Mouse (Mus musculus) kidney, embryonic 15.5 days (tissue): ENCODE data around the gene Cacna1d. TPM values are rescaled to one million over a fixed set of nuclear protein-coding genes. Genes with fewer than 3 reads are reported as not detected.
A peak's percentile ranks its signal among the peaks of the same experiment; 100 is the strongest.

Experiments used
- ATAC-seq: fragments of 200-750 bp; cut with Nextera tagmentation; replicated peaks from 2 replicates; pipeline ENCODE4 v1.8.0; 2017; ENCODE audit warnings: moderate TSS enrichment; ENCODE audit not compliant: low FRiP score
- H3K27ac ChIP-seq: fragments of 300-500 bp; sonication (generic); 2 replicates; pipeline ENCODE4 v1.5.1; 2015; ENCODE audit warnings: mild to moderate bottlenecking, inconsistent platforms
- H3K27me3 ChIP-seq: fragments of 300-500 bp; sonication (generic); 2 replicates; pipeline ENCODE4 v1.6.1; 2015; ENCODE audit warnings: inconsistent platforms
- H3K36me3 ChIP-seq: fragments of 300-500 bp; sonication (generic); 2 replicates; pipeline ENCODE4 v1.6.1; 2015; ENCODE audit warnings: inconsistent platforms
- H3K4me1 ChIP-seq: fragments of 300-500 bp; sonication (generic); 2 replicates; pipeline ENCODE4 v1.6.1; 2015; ENCODE audit warnings: inconsistent platforms
- H3K4me2 ChIP-seq: fragments of 300-500 bp; sonication (generic); 2 replicates; pipeline ENCODE4 v1.6.1; 2015; ENCODE audit warnings: moderate library complexity, mild to moderate bottlenecking, inconsistent platforms
- H3K4me3 ChIP-seq: fragments of 300-500 bp; sonication (generic); replicated peaks from 2 replicates; pipeline ENCODE4 v1.5.1; 2015; ENCODE audit warnings: mild to moderate bottlenecking, inconsistent platforms
- H3K9ac ChIP-seq: fragments of 300-500 bp; sonication (generic); 2 replicates; pipeline ENCODE4 v1.6.1; 2015; ENCODE audit warnings: mild to moderate bottlenecking, inconsistent platforms
- H3K9me3 ChIP-seq: fragments of 300-500 bp; sonication (generic); replicated peaks from 2 replicates; pipeline ENCODE4 v1.6.1; 2016; ENCODE audit warnings: inconsistent platforms
- WGBS: fragments of 180-500 bp; shearing (Covaris S2); methylation state at CpG from one replicate; pipeline ENCODE4 v1.1.7; 2015; ENCODE audit warnings: mixed read lengths; 5-methylcytosine and 5-hydroxymethylcytosine counted together
- polyA plus RNA-seq: library from polyadenylated mRNA; unstranded; fragments of >200 nt; fragmentation: Nextera tagmentation; extraction: Ambion mirVana; gene quantifications from 2 replicates; pipeline ENCODE4 v1.2.1, GENCODE M21; 2015

Cacna1d gene
- polyA plus RNA-seq, 1 experiment from 2014 or later, result 3.3 TPM

DNA sequence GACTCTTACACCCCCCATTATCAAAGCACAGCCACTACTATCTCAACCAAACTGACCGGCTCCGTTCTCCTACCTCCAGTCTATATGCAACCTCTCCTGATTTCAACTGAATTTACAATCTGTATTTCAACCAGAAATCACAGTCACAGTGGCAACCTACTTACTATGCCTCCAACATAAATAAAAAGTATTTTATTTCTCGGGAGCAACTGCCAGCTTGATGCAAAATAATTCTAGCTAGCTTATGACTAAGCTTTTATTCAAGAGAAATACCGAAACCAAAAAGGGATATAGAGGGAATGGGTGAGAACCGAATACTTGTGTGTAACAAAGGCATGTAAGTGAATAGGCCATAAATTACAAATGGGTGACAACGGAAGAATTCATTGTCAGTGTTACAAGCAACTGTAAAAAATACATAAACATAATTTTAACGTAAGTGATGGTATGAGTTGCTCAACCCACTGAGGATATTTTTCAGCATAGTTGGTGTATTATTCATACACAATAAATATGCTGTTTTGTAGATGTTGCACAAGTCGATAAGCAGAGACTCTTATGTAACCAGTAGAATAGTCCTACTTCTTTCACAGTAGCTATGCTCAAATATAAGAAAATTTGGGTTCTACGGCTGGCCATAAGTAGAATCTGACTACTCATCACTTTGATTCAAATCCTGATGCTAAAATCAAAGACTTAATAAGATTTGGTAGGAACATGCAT lies 172.4 kb downstream of the Cacna1d start:
- H3K9me3 ChIP-seq, result no peaks in the 10 kb centered on the region
- H3K4me1 ChIP-seq, result no peaks in the 10 kb centered on the region
- no peak overlapping the region for H3K27ac ChIP-seq
- no peak overlapping the region for H3K4me3 ChIP-seq
- no peak for ATAC-seq
- WGBS, result 84% methylated on average over 9 of the region's 9 CpGs
- H3K27me3 ChIP-seq, result no peaks in the 10 kb centered on the region
- H3K9ac ChIP-seq, result no peak overlapping the region
- H3K4me2 ChIP-seq, result no peak overlapping the region
- no peaks in the 10 kb centered on the region for H3K36me3 ChIP-seq

DNA sequence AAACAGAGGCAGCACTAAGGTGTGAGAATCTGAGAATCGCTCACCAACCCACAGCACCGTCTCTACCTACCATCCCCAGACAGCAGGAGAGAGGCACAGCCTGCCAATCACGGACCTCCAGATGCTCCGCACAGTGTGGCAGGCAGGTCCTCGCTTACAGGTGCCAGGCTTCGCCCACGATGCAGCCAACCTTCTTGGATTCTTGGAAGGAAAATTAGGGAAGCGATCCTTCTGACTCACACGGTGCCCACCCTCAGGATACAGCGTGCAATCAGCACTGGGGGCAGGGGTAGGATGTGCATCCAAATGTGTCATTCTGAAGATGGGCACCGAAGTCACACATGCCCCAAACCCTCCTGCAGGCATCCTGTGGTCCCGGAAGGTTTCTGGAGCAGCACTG lies 173.0 kb downstream of the Cacna1d start:
- no peak overlapping the region for H3K9ac ChIP-seq
- no peaks in the 10 kb centered on the region for H3K4me1 ChIP-seq
- H3K4me3 ChIP-seq, result no peak overlapping the region
- 92% methylated on average over 12 of the region's 12 CpGs for WGBS
- H3K36me3 ChIP-seq, result no peaks in the 10 kb centered on the region
- no peak overlapping the region for H3K4me2 ChIP-seq
- no peak overlapping the region for H3K27ac ChIP-seq
- H3K9me3 ChIP-seq, result no peaks in the 10 kb centered on the region
- ATAC-seq, result no peak
- H3K27me3 ChIP-seq, result no peaks in the 10 kb centered on the region

DNA sequence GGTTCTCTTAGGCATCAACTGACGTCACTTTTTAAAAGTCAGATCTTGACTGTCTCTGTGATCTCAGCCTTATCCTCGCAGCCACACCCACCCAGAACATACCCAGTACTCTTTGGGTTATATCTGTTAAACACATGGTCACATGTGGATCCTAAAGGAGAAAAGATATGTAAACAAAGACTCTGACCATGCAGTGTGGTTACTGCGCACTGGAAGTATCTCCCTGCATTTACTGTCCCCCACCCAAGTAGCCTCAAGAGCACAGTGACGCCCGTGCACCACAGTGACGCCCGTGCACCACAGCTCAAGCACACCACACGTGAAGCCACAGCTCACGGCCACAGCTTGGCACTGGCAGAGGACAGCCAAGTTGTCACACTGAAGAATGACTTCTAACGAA lies 173.6 kb downstream of the Cacna1d start:
- Histone ChIP-seq H3K27me3 (no peaks in the 10 kb centered on the region), H3K4me2 (no peak overlapping the region), H3K36me3 (no peaks in the 10 kb centered on the region), H3K9me3 (no peaks in the 10 kb centered on the region), H3K4me1 (no peaks in the 10 kb centered on the region), H3K27ac (no peak overlapping the region), H3K9ac (no peak overlapping the region), H3K4me3 (no peak overlapping the region)
- ATAC-seq, result no peak
- WGBS, result 86% methylated on average over 10 of the region's 10 CpGs

DNA sequence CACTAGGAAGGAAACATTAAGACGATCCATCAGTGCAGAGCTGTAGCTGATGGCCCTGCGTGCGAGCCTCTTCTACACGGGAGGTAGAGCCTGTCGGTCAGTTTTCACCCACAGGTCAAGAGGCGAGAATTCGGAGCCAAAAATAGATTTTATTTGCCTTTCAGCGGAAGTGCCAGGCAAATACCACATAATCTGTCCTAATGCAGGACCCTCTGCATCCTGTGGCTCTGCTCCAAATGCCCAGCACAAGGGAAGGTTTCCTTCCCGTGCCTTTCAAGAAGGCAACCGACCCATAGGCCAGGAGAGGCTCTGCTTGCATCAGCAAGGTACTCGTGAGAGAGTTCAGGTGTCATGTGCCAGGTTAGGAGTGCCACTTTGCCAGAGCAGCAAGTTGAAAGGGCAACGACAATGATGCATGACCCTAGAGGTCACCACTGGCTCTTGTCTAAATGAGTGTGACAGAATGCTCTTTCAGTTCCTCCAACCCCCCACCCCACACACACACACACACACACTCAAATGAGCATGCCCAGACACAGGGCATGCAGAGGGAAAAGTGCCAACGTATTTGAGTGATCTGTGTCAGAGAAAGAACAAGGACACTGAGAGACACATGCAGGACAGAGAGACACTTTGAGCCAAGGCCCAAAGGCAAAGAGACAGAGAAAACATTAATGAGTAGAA lies 179.9 kb downstream of the Cacna1d start:
- no peaks in the 10 kb centered on the region for H3K36me3 ChIP-seq
- no peaks in the 10 kb centered on the region for H3K4me1 ChIP-seq
- WGBS, result 63% methylated on average over 13 of the region's 13 CpGs
- no peak overlapping the region for H3K4me3 ChIP-seq
- no peak overlapping the region for H3K27ac ChIP-seq
- no peak overlapping the region for H3K4me2 ChIP-seq
- no peak for ATAC-seq
- no peaks in the 10 kb centered on the region for H3K9me3 ChIP-seq
- no peaks in the 10 kb centered on the region for H3K27me3 ChIP-seq
- no peak overlapping the region for H3K9ac ChIP-seq

DNA sequence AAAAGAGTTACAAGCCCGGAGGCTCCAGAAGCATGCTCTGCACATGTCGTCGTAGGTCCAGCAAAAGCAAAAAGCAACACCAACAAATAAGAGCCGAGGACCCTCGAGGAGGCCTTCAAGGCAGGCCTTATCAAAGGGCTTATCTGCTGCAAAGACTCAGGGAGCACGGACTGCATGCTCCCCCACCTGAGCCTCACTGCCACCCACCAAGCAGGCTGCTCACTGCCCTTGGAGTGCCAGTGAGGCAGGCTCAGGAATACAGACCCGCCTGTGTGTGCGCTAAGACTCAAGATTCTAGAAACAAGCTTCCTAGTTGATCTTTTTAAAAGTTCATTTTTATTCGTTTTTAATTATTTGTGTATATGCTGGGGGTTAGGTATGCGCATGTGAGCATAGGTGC lies 181.0 kb downstream of the Cacna1d start:
- 86% methylated on average over 10 of the region's 10 CpGs for WGBS
- Histone ChIP-seq H3K4me2 (no peak overlapping the region), H3K36me3 (no peaks in the 10 kb centered on the region), H3K4me1 (no peaks in the 10 kb centered on the region), H3K4me3 (no peak overlapping the region), H3K27me3 (no peaks in the 10 kb centered on the region), H3K27ac (no peak overlapping the region), H3K9me3 (no peaks in the 10 kb centered on the region), H3K9ac (no peak overlapping the region)
- no peak for ATAC-seq

DNA sequence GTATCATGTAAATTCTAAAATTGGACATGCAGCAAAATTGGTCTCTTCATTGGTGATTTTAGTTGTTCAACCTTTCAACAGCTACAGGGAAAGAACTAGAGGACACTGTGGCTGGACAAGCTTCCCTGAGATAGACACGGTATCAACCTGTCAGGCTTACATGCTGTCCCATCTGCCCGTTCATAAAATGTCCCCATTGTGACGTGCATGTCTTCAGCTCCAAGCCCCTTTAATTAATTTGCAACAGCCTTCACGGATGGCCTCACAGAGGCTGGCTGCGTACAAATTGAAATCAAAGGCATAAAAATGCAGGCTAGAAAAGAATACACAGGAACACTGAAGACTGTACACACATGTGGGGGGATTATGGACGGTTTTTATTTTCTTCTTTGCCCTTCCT lies 185.0 kb downstream of the Cacna1d start:
- Histone ChIP-seq H3K36me3 (no peaks in the 10 kb centered on the region), H3K9ac (no peak overlapping the region), H3K9me3 (no peaks in the 10 kb centered on the region), H3K27me3 (no peaks in the 10 kb centered on the region), H3K4me3 (no peak overlapping the region), H3K4me2 (no peak overlapping the region), H3K27ac (no peak overlapping the region), H3K4me1 (no peaks in the 10 kb centered on the region)
- no peak for ATAC-seq
- WGBS, result 60% methylated on average over 6 of the region's 6 CpGs

DNA sequence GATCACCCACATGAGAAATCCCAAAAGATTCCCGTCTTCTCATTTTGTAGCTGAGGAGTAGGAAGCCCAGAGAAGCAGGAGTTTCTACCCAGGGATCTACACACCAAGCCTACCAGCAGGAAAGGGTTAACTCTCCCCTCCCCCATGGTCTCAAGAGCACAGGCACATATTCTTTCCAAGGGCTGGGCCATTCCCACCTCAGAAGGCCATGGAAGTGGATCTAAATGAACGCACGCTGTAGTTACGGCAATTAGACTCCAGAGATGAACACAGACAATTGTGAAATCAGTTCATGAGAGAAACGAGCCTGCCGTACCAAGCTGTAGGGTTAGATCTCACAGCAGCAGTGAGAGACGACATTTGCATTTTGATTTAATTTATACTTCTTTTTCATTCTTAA lies 191.3 kb downstream of the Cacna1d start:
- ATAC-seq, result no peak
- no peaks in the 10 kb centered on the region for H3K36me3 ChIP-seq
- no peak overlapping the region for H3K27ac ChIP-seq
- H3K9me3 ChIP-seq, result no peaks in the 10 kb centered on the region
- no peaks in the 10 kb centered on the region for H3K27me3 ChIP-seq
- H3K4me2 ChIP-seq, result no peak overlapping the region
- no peak overlapping the region for H3K9ac ChIP-seq
- no peaks in the 10 kb centered on the region for H3K4me1 ChIP-seq
- WGBS, result 82% methylated on average over 7 of the region's 7 CpGs
- no peak overlapping the region for H3K4me3 ChIP-seq

DNA sequence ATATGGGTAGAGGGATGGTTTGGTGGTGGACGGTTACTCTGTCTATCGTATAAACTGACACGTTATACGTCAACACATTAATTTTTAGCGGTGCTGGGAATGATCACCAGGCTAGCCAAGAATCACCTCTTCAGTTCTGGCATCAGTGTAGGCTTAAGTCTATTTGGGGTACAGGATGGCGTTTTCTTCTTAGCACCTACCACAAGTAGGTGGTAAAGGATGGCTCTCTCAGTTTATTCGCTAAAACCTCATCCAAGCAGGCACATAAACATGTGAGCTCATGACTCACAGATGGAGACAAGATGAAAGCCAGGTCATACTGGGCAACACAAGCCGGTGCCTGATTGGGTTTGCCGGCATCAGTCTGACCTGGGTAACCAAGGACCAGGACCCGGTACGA lies 193.8 kb downstream of the Cacna1d start:
- H3K4me3 ChIP-seq, result no peak overlapping the region
- 93% methylated on average over 11 of the region's 11 CpGs for WGBS
- no peak overlapping the region for H3K27ac ChIP-seq
- ATAC-seq, result no peak
- no peaks in the 10 kb centered on the region for H3K27me3 ChIP-seq
- no peaks in the 10 kb centered on the region for H3K36me3 ChIP-seq
- H3K9me3 ChIP-seq, result no peaks in the 10 kb centered on the region
- H3K4me1 ChIP-seq, result peaks cover 4% of the 10 kb centered on the region; the same call in 1 of the 2 replicates
- H3K9ac ChIP-seq, result no peak overlapping the region
- H3K4me2 ChIP-seq, result no peak overlapping the region

DNA sequence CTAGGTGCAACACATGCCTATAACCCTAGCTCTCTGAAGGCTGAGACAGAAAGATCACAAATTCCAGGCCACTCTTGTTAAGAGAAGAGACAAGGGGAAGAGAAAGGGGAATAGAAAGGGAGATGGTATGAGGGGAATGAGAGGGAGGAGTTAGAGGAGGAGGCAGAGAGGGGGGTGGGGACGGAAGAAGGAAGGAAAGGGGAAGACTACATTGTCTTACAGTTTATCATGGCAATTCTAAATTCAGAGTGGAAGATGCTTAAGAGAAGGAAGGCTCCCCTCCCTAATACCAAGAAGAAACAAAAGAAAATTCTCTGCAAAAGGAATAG lies 199.2 kb downstream of the Cacna1d start:
- Histone ChIP-seq H3K9me3 (no peaks in the 10 kb centered on the region), H3K4me1 (peaks cover 14% of the 10 kb centered on the region), H3K27me3 (no peaks in the 10 kb centered on the region), H3K4me2 (peak overlapping the region; percentile 13; the same call in 1 of the 2 replicates), H3K36me3 (no peaks in the 10 kb centered on the region), H3K27ac (no peak overlapping the region), H3K9ac (no peak overlapping the region), H3K4me3 (no peak overlapping the region)
- WGBS, result 38% methylated on average over 1 of the region's 1 CpGs
- ATAC-seq, result no peak

DNA sequence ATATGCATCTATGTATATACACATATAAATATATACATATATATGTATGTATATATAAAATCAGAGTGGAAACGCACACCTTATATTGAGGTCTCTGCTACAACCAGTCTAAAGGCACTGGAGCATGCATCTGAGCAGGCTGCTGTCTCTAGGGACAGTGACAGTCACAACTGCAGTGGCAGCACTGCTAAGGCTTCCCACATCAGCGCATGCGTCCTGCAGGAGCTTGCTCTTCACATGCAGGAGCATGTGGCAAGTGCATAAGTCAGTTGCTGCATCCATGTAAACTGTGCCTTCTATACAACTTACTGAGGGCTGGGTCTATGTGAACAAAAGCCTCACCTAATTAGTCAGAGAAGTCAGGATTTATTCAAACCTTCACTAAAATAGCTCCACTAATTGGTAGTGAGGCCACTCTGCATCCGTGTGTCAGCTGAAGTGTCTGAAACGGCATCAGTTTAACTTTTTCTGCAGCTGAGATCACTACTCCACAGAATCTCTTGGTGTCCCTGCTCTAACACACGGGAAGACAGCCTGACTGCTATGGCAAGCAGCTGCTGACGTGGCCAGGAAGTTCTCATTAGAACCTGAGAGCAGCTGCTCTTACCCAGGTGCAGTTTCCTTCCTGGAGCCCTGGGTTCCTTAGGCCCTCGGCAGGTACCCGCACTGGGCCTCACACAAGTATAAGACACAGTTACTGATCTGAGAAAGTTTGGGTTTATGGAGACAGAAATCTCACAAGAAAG lies 199.7 kb downstream of the Cacna1d start:
- Histone ChIP-seq H3K4me3 (no peak overlapping the region), H3K36me3 (no peaks in the 10 kb centered on the region), H3K27me3 (no peaks in the 10 kb centered on the region), H3K9me3 (no peaks in the 10 kb centered on the region), H3K9ac (no peak overlapping the region), H3K27ac (no peak overlapping the region), H3K4me1 (peaks cover 14% of the 10 kb centered on the region), H3K4me2 (no peak overlapping the region)
- ATAC-seq, result no peak
- 60% methylated on average over 9 of the region's 9 CpGs for WGBS

DNA sequence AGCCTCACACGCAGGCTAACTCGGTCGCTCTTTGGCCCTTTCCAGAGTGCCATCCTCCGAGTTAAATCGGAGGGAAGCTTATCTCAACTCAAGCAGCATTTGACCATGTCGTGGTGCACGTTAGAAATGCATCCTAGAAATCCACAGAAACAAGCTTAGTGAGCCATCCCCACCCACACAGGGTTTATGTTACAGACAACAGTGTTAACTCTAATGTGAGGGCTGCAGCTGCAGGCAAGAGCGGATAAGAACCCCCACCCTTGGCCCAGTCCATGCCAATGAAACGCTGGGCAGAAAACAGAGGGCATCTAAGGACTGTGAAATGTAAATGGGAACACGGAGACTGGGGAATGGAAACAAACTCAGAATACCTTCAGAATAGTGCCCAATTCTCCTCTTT lies 206.8 kb downstream of the Cacna1d start:
- ATAC-seq, result no peak
- Histone ChIP-seq H3K27ac (no peak overlapping the region), H3K4me2 (no peak overlapping the region)

DNA sequence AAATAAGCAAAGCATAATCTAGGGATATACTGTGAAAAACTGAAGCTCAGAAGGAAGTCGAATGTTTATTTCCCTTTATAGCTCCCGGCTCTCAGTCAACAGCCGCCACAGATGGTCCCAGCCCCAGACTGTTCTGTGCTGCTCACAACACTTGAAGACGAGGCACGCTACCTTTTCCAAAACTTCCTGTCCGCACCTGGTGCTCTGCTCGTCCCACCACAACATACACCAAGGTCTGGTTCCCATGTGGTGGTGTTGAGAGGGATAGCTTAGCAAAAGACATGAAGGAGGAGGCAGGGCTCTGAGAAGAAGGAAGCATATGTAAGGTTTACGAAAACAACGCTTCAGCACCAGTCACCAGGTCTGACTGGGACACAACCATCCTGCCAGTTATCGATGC lies 207.2 kb downstream of the Cacna1d start:
- no peak for ATAC-seq
- 62% methylated on average over 10 of the region's 10 CpGs for WGBS
- Histone ChIP-seq H3K4me2 (0 out of 2 replicates have a peak overlapping the region, but pooled peaks have one; percentile 7), H3K27ac (no peak overlapping the region), H3K4me3 (no peak overlapping the region), H3K9me3 (no peaks in the 10 kb centered on the region), H3K9ac (no peak overlapping the region), H3K36me3 (no peaks in the 10 kb centered on the region), H3K27me3 (no peaks in the 10 kb centered on the region), H3K4me1 (peaks cover 8% of the 10 kb centered on the region; the same call in 1 of the 2 replicates)

More for the DNA sequence above, 206.8 kb downstream of the Cacna1d start:
- Histone ChIP-seq H3K36me3 (no peaks in the 10 kb centered on the region), H3K9me3 (no peaks in the 10 kb centered on the region), H3K9ac (no peak overlapping the region), H3K4me1 (peaks cover 8% of the 10 kb centered on the region; the same call in 1 of the 2 replicates), H3K4me3 (no peak overlapping the region), H3K27me3 (no peaks in the 10 kb centered on the region)
- 57% methylated on average over 10 of the region's 10 CpGs for WGBS
